Comparison of ENCODE assay signal across 18 mouse cellular contexts in genomic region chr5:64376466-64376865, GRCm38 (mm10).
DNase-seq lines count a peak whose midpoint lies in the region; ATAC-seq and TF ChIP-seq lines count a peak whose summit lies in the region.
"Had no signal": no experiment of that assay in that cellular context is flagged by ENCODE, and none has a peak within 500 bp of the region (broad histone marks: within the 10 kb centered on the region; RNA-seq: fewer than 3 reads in every experiment).

No protein-coding gene starts in this region.

- H3K27me3 ChIP-seq in liver, postnatal 0 days (ENCODE audit: insufficient read depth, low read length), result no peaks in the 10 kb centered on the region
- 0 out of 2 replicates have a peak, but pooled peaks cover 4% of the 10 kb centered on the region for H3K27me3 ChIP-seq in liver, embryonic 12.5 days (replicated peaks)
- H3K27me3 ChIP-seq: embryonic facial prominence, embryonic 12.5 days; forebrain, embryonic 15.5 days; heart, embryonic 13.5 days; hindbrain, embryonic 13.5 days had no signal

- WGBS in liver, postnatal 0 days (ENCODE audit: insufficient replicate concordance), result 51% methylated on average over 7 of the region's 7 CpGs
- 42% methylated on average over 7 of the region's 7 CpGs for WGBS in liver, embryonic 12.5 days (ENCODE audit: insufficient replicate concordance)

- H3K4me1 ChIP-seq in liver, postnatal 0 days (ENCODE audit: insufficient read depth), result peaks cover 26% of the 10 kb centered on the region
- peaks cover 48% of the 10 kb centered on the region for H3K4me1 ChIP-seq in liver, embryonic 12.5 days
- peaks cover 27% of the 10 kb centered on the region for H3K4me1 ChIP-seq in brown adipose tissue, adult 24 weeks (ENCODE audit: control insufficient read depth, insufficient read depth, insufficient read length, low read length)

- H3K27ac ChIP-seq in gastrocnemius, adult 2 months, result peak overlapping the region; percentile 16; the same call in 1 of the 2 replicates
- H3K27ac ChIP-seq in liver, postnatal 0 days (ENCODE audit: low read depth), result peak overlapping the region; percentile 67; the same call in 1 of the 2 replicates
- H3K27ac ChIP-seq in liver, embryonic 12.5 days, result no peak overlapping the region
- peak overlapping the region; percentile 74 for H3K27ac ChIP-seq in brown adipose tissue, adult 24 weeks (replicated peaks; ENCODE audit: low read depth, low read length)
- H3K27ac ChIP-seq: embryonic facial prominence, embryonic 12.5 days; forebrain, embryonic 15.5 days; heart, embryonic 13.5 days; hindbrain, embryonic 13.5 days had no signal

- no peaks in the 10 kb centered on the region for H3K36me3 ChIP-seq in liver, postnatal 0 days (replicated peaks; ENCODE audit: insufficient read depth, low read length)
- no peaks in the 10 kb centered on the region for H3K36me3 ChIP-seq in liver, embryonic 12.5 days
- H3K36me3 ChIP-seq: embryonic facial prominence, embryonic 12.5 days; forebrain, embryonic 15.5 days; heart, embryonic 13.5 days; hindbrain, embryonic 13.5 days had no signal

- no peak for TF ChIP-seq EP300 in liver, postnatal 0 days (IDR thresholded peaks at IDR 0.05; ENCODE audit: low read depth)

- DNase-seq in gastrocnemius, adult 2 months, result no peak
- no peak for DNase-seq in gastrocnemius, adult 8-10 months (ENCODE audit: low spot score in 2 of 2)
- no peak for DNase-seq in liver, postnatal 0 days
- no peak for DNase-seq in left cerebral cortex, postnatal 4 days
- no peak for DNase-seq in spleen, postnatal 14 days (ENCODE audit: low spot score in 2 of 2)
- DNase-seq: adrenal gland, postnatal 14 days; cerebellum, adult 11-12 months; cerebellum, adult 9-10 months; cerebellum, postnatal 25 days; gastrocnemius, postnatal 14 days; heart, postnatal 36 days had no signal

- no peak for TF ChIP-seq CTCF in gastrocnemius, adult 2 months (IDR thresholded peaks at IDR 0.05)
- no peak for TF ChIP-seq CTCF in liver, postnatal 0 days (IDR thresholded peaks at IDR 0.05; ENCODE audit: low read depth)

- no peak overlapping the region for H3K4me2 ChIP-seq in liver, postnatal 0 days (ENCODE audit: low read depth, low read length)
- no peak overlapping the region for H3K4me2 ChIP-seq in liver, embryonic 12.5 days
- H3K4me2 ChIP-seq: embryonic facial prominence, embryonic 12.5 days; forebrain, embryonic 15.5 days; heart, embryonic 13.5 days; hindbrain, embryonic 13.5 days had no signal

- no peak overlapping the region for H3K9ac ChIP-seq in liver, postnatal 0 days (replicated peaks)
- no peak overlapping the region for H3K9ac ChIP-seq in liver, embryonic 12.5 days
- H3K9ac ChIP-seq: embryonic facial prominence, embryonic 12.5 days; forebrain, embryonic 15.5 days; heart, embryonic 13.5 days; hindbrain, embryonic 13.5 days had no signal

- no peaks in the 10 kb centered on the region for H3K9me3 ChIP-seq in liver, postnatal 0 days (ENCODE audit: low read length)
- H3K9me3 ChIP-seq in liver, embryonic 12.5 days (replicated peaks), result no peaks in the 10 kb centered on the region
- H3K9me3 ChIP-seq: embryonic facial prominence, embryonic 12.5 days; forebrain, embryonic 15.5 days; heart, embryonic 13.5 days; hindbrain, embryonic 13.5 days had no signal

- intact Hi-C loops in gastrocnemius, adult 2 months (cut with DNase I), result no loop called here
- intact Hi-C loops in left cerebral cortex, postnatal 4 days (cut with DNase I), result loop anchor here (10.0 kb wide), 1 partner anchor 82 kb away; no protein-coding TSS in a partner anchor

- no peak overlapping the region for H3K4me3 ChIP-seq in gastrocnemius, adult 2 months
- H3K4me3 ChIP-seq in liver, postnatal 0 days (ENCODE audit: low read depth, low read length), result no peak overlapping the region
- H3K4me3 ChIP-seq in liver, embryonic 12.5 days, result no peak overlapping the region
- no peak overlapping the region for H3K4me3 ChIP-seq in brown adipose tissue, adult 24 weeks (ENCODE audit: insufficient read depth, low read depth, low read length)
- H3K4me3 ChIP-seq: embryonic facial prominence, embryonic 12.5 days; forebrain, embryonic 15.5 days; heart, embryonic 13.5 days; hindbrain, embryonic 13.5 days had no signal

- no peak for ATAC-seq in liver, postnatal 0 days
- ATAC-seq in liver, embryonic 12.5 days, result no peak
- 0 out of 2 replicates have a peak, but pooled peaks have one; percentile 8 for ATAC-seq in monocyte, adult 5-6 weeks (replicated peaks; ENCODE audit: insufficient number of reproducible peaks, low FRiP score, low TSS enrichment, poor library complexity, severe bottlenecking)
- ATAC-seq: forebrain, embryonic 15.5 days had no signal
